ENCODE assay signal across 31 mouse cellular contexts in the genomic region with DNA sequence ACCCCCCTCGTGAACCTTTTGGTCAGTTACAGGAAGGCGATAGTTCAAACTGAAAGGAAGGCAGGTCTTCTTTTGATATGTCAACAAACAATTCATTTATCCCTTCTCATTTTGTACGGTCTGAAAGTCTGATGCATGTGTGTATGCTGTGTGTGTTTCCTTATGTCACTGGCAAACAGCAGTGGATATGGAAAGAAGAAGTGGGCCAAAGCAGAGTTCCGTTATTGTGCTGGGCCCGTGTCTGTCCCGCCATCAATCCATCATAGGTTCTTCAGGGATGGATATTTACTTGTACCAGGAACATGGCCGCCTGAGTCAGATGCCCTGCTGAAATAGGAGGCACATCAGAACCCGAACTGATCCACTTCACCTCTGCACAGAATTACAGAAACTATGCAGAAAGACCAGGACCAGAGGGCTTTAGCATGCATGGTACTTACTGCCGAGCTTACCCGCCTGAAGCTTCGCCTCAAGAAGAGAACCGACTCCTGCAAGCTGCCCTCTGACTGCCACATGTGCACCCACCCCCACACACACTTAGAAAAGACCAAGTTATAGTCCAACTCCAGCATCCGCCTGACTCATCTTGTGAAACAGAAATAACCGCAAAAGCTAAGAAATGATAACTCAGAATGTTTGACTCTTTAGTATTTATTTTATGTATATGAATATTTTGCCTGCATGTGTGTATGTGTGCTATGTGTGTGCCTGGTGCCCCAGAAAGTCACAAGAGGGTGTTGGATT.
A peak's percentile ranks its signal among the peaks of the same experiment; 100 is the strongest.
DNase-seq lines count a peak whose midpoint lies in the region; ATAC-seq and TF ChIP-seq lines count a peak whose summit lies in the region.
"Had no signal": no experiment of that assay in that cellular context is flagged by ENCODE, and none has a peak within 500 bp of the region (broad histone marks: within the 10 kb centered on the region; RNA-seq: fewer than 3 reads in every experiment).

No protein-coding gene starts in this region.

- no peaks in the 10 kb centered on the region for H3K36me3 ChIP-seq in E14TG2a.4 (ENCODE audit: insufficient read depth, low read length)
- H3K36me3 ChIP-seq: G1E; heart, embryonic 13.5 days; hindbrain, embryonic 10.5 days; liver, embryonic 12.5 days; neural tube, embryonic 12.5 days had no signal

- H3K4me1 ChIP-seq in E14TG2a.4 (replicated peaks; ENCODE audit: low read depth, low read length): peaks cover 23% of the 10 kb centered on the region
- H3K4me1 ChIP-seq: liver, embryonic 12.5 days; neural tube, embryonic 12.5 days had no signal

- 0 out of 2 replicates have a peak overlapping the region, but pooled peaks have one; percentile 18 for H3K4me3 ChIP-seq in E14TG2a.4 (replicated peaks; ENCODE audit: low read length)
- H3K4me3 ChIP-seq: erythroblast, embryonic 14.5 days; gastrocnemius, adult 2 months; heart, embryonic 13.5 days; hindbrain, embryonic 10.5 days; left cerebral cortex, adult 2 months; liver, embryonic 12.5 days; myocyte; neural tube, embryonic 12.5 days had no signal

- DNase-seq in 3134 (ENCODE audit: extremely low read depth, insufficient read length, low spot score): peak; percentile 25
- DNase-seq in A20 (ENCODE audit: low read depth, low spot score): peak; percentile 50
- no peak for DNase-seq in kidney, adult 8-10 months
- DNase-seq in layer of hippocampus, postnatal 36 days: no peak
- no peak for DNase-seq in left cerebral cortex, adult 8-10 months (ENCODE audit: low spot score in 2 of 2)
- DNase-seq in cerebellum, adult 11-12 months: no peak
- DNase-seq: adrenal gland, postnatal 10 days; cerebellum, adult 18-20 months; cerebellum, postnatal 10 days; gastrocnemius, adult 2 months; gastrocnemius, postnatal 36 days; heart, postnatal 14 days; kidney, adult 9 months; kidney, postnatal 10 days; left cerebral cortex, postnatal 4 days; liver, postnatal 0 days; thymus, adult 2 months had no signal

- peaks cover 5% of the 10 kb centered on the region; the same call in 1 of the 2 replicates for H3K27me3 ChIP-seq in E14TG2a.4 (ENCODE audit: insufficient read depth, low read length)
- H3K27me3 ChIP-seq: neural tube, embryonic 12.5 days had no signal

- H3K9me3 ChIP-seq in E14TG2a.4 (ENCODE audit: low read length): no peaks in the 10 kb centered on the region
- H3K9me3 ChIP-seq: G1E; heart, embryonic 13.5 days; hindbrain, embryonic 10.5 days; liver, embryonic 12.5 days; neural tube, embryonic 12.5 days had no signal

- peak; percentile 86 for ATAC-seq in inflammation-experienced regulatory T-cells, adult 6 months
- ATAC-seq: forebrain, embryonic 16.5 days; hindbrain, embryonic 16.5 days; intestine, embryonic 16.5 days; liver, embryonic 12.5 days; liver, postnatal 0 days; midbrain, embryonic 16.5 days had no signal

- TF ChIP-seq CTCF in E14TG2a.4 (conservative IDR thresholded peaks at IDR 0.05; ENCODE audit: low read length): no peak

Comparison
In these comparisons a context has a peak if more than half of its experiments do, and no peak if none do; other contexts are left out.
1. DNase-seq: peak in 3134 (single experiment) and A20 (single experiment); none in kidney, adult 8-10 months (0 of 2), layer of hippocampus, postnatal 36 days (0 of 2), left cerebral cortex, adult 8-10 months (0 of 2) and cerebellum, adult 11-12 months (single experiment).